Mouse (Mus musculus) midbrain, embryonic 13.5 days (tissue): ENCODE measurements around the gene Rpl35a. TPM values are rescaled to one million over a fixed set of nuclear protein-coding genes. Genes with fewer than 3 reads are reported as not detected.
"Not testable (repeated sequence)": the region's sequence is repeated elsewhere in the genome, so short reads cannot be mapped to it uniquely, and the experiment has no call there.

ENCODE experiments used
- ATAC-seq: fragments of 200-750 bp; cut with Nextera tagmentation; 2 replicates; pipeline ENCODE4 v1.8.0; 2017; ENCODE audit warnings: mild to moderate bottlenecking, moderate TSS enrichment, moderate library complexity
- H3K27ac ChIP-seq: fragments of 300-500 bp; sonication (generic); 2 replicates; pipeline ENCODE4 v1.5.1; 2015; ENCODE audit warnings: inconsistent platforms, mild to moderate bottlenecking, moderate library complexity
- H3K27me3 ChIP-seq: fragments of 300-500 bp; sonication (generic); 2 replicates; pipeline ENCODE4 v1.6.1; 2015; ENCODE audit warnings: mild to moderate bottlenecking, inconsistent platforms
- H3K36me3 ChIP-seq: fragments of 300-500 bp; sonication (generic); 2 replicates; pipeline ENCODE4 v1.6.1; 2015; ENCODE audit warnings: mild to moderate bottlenecking, inconsistent platforms
- H3K4me1 ChIP-seq: fragments of 300-500 bp; sonication (generic); replicated peaks from 2 replicates; pipeline ENCODE4 v1.6.1; 2015; ENCODE audit warnings: inconsistent platforms
- H3K4me2 ChIP-seq: fragments of 300-500 bp; sonication (generic); replicated peaks from 2 replicates; pipeline ENCODE4 v1.6.1; 2015; ENCODE audit warnings: moderate library complexity, mild to moderate bottlenecking, inconsistent platforms
- H3K4me3 ChIP-seq: fragments of 300-500 bp; sonication (generic); replicated peaks from 2 replicates; pipeline ENCODE4 v1.5.1; 2015; ENCODE audit warnings: mild to moderate bottlenecking, inconsistent platforms
- H3K9ac ChIP-seq: fragments of 300-500 bp; sonication (generic); replicated peaks from 2 replicates; pipeline ENCODE4 v1.6.1; 2015; ENCODE audit warnings: mild to moderate bottlenecking, inconsistent platforms
- H3K9me3 ChIP-seq: fragments of 300-500 bp; sonication (generic); 2 replicates; pipeline ENCODE4 v1.6.1; 2016; ENCODE audit warnings: mild to moderate bottlenecking, inconsistent platforms
- WGBS: fragments of 180-500 bp; shearing (Covaris S2); methylation state at CpG from one replicate; pipeline ENCODE4 v1.1.7; 2015; 5-methylcytosine and 5-hydroxymethylcytosine counted together
- polyA plus RNA-seq: library from polyadenylated mRNA; unstranded; fragments of >200 nt; fragmentation: Nextera tagmentation; extraction: Ambion mirVana; gene quantifications from 2 replicates; pipeline ENCODE4 v1.2.1, GENCODE M21; 2015

The Rpl35a gene
- polyA plus RNA-seq, 1 experiment from 2014 or later = 592 TPM

GRCm38 (mm10) chr16:33024456-33025104 lies 31.7 kb upstream of the Rpl35a start:
- no peak overlapping the region for H3K27ac ChIP-seq
- no peak overlapping the region for H3K4me2 ChIP-seq
- H3K27me3 ChIP-seq = no peaks in the 10 kb centered on the region
- H3K9me3 ChIP-seq = no peaks in the 10 kb centered on the region
- H3K36me3 ChIP-seq = no peaks in the 10 kb centered on the region
- H3K4me1 ChIP-seq = no peaks in the 10 kb centered on the region
- 82% methylated on average over 8 of the region's 8 CpGs for WGBS
- no peak for ATAC-seq
- H3K4me3 ChIP-seq = no peak overlapping the region
- no peak overlapping the region for H3K9ac ChIP-seq

- Histone ChIP-seq H3K4me3 (no peak overlapping the region), H3K27ac (no peak overlapping the region), H3K9ac (no peak overlapping the region), H3K9me3 (no peaks in the 10 kb centered on the region), H3K4me1 (no peaks in the 10 kb centered on the region), H3K4me2 (no peak overlapping the region), H3K27me3 (no peaks in the 10 kb centered on the region), H3K36me3 (no peaks in the 10 kb centered on the region)
- ATAC-seq = no peak
- WGBS = 91% methylated on average over 7 of the region's 7 CpGs
These were observed 29.9 kb upstream of the Rpl35a start for GRCm38 (mm10) chr16:33026357-33026756.

- Histone ChIP-seq H3K4me2 (no peak overlapping the region), H3K27me3 (no peaks in the 10 kb centered on the region), H3K36me3 (no peaks in the 10 kb centered on the region), H3K9ac (no peak overlapping the region), H3K9me3 (no peaks in the 10 kb centered on the region), H3K27ac (no peak overlapping the region), H3K4me3 (no peak overlapping the region), H3K4me1 (no peaks in the 10 kb centered on the region)
- ATAC-seq = no peak
- 95% methylated on average over 4 of the region's 4 CpGs for WGBS
These were observed 20.2 kb upstream of the Rpl35a start for GRCm38 (mm10) chr16:33036006-33036405.

- Histone ChIP-seq H3K27ac (no peak overlapping the region), H3K36me3 (no peaks in the 10 kb centered on the region), H3K4me2 (no peak overlapping the region), H3K9ac (no peak overlapping the region), H3K27me3 (no peaks in the 10 kb centered on the region), H3K9me3 (no peaks in the 10 kb centered on the region), H3K4me3 (no peak overlapping the region), H3K4me1 (no peaks in the 10 kb centered on the region)
- 79% methylated on average over 1 of the region's 1 CpGs for WGBS
- ATAC-seq = no peak
These were observed 13.6 kb upstream of the Rpl35a start for GRCm38 (mm10) chr16:33042682-33043081.

- Histone ChIP-seq H3K27ac (no peak overlapping the region), H3K36me3 (no peaks in the 10 kb centered on the region), H3K27me3 (no peaks in the 10 kb centered on the region), H3K4me1 (no peaks in the 10 kb centered on the region), H3K4me2 (no peak overlapping the region), H3K9me3 (no peaks in the 10 kb centered on the region), H3K9ac (no peak overlapping the region), H3K4me3 (no peak overlapping the region)
- WGBS = 81% methylated on average over 2 of the region's 2 CpGs
- no peak for ATAC-seq
These were observed 13.0 kb upstream of the Rpl35a start for GRCm38 (mm10) chr16:33043268-33043667.

GRCm38 (mm10) chr16:33048004-33048403 lies 8.2 kb upstream of the Rpl35a start:
- Histone ChIP-seq H3K9me3 (no peaks in the 10 kb centered on the region), H3K4me1 (no peaks in the 10 kb centered on the region), H3K27ac (no peak overlapping the region), H3K27me3 (no peaks in the 10 kb centered on the region), H3K36me3 (no peaks in the 10 kb centered on the region), H3K4me3 (no peak overlapping the region), H3K4me2 (no peak overlapping the region), H3K9ac (no peak overlapping the region)
- WGBS = 100% methylated on average over 1 of the region's 1 CpGs
- ATAC-seq = no peak

GRCm38 (mm10) chr16:33048686-33049085 lies 7.6 kb upstream of the Rpl35a start:
- H3K9ac ChIP-seq = no peak overlapping the region
- no peak for ATAC-seq
- H3K27me3 ChIP-seq = no peaks in the 10 kb centered on the region
- 82% methylated on average over 2 of the region's 2 CpGs for WGBS
- H3K36me3 ChIP-seq = no peaks in the 10 kb centered on the region
- H3K4me3 ChIP-seq = no peak overlapping the region
- H3K4me1 ChIP-seq = no peaks in the 10 kb centered on the region
- H3K4me2 ChIP-seq = no peak overlapping the region
- H3K27ac ChIP-seq = no peak overlapping the region
- H3K9me3 ChIP-seq = no peaks in the 10 kb centered on the region

- Histone ChIP-seq H3K9me3 (no peaks in the 10 kb centered on the region), H3K27ac (no peak overlapping the region), H3K36me3 (no peaks in the 10 kb centered on the region), H3K4me1 (no peaks in the 10 kb centered on the region), H3K27me3 (no peaks in the 10 kb centered on the region), H3K9ac (no peak overlapping the region), H3K4me3 (no peak overlapping the region), H3K4me2 (no peak overlapping the region)
- no peak for ATAC-seq
- WGBS = 94% methylated on average over 16 of the region's 16 CpGs
These were observed 6.4 kb upstream of the Rpl35a start for GRCm38 (mm10) chr16:33049809-33050208.

GRCm38 (mm10) chr16:33053141-33053540 lies 3.1 kb upstream of the Rpl35a start:
- Histone ChIP-seq H3K36me3 (peaks cover 3% of the 10 kb centered on the region), H3K27me3 (no peaks in the 10 kb centered on the region), H3K4me2 (no peak overlapping the region), H3K4me1 (peaks cover 14% of the 10 kb centered on the region), H3K4me3 (no peak overlapping the region), H3K27ac (no peak overlapping the region), H3K9me3 (no peaks in the 10 kb centered on the region), H3K9ac (no peak overlapping the region)
- no peak for ATAC-seq
- WGBS = 87% methylated on average over 5 of the region's 5 CpGs

- Histone ChIP-seq H3K36me3 (peaks cover 20% of the 10 kb centered on the region), H3K4me1 (peaks cover 24% of the 10 kb centered on the region)
- H3K9ac ChIP-seq, H3K27ac ChIP-seq, H3K27me3 ChIP-seq, ATAC-seq, H3K4me3 ChIP-seq, H3K9me3 ChIP-seq, H3K4me2 ChIP-seq: not testable (repeated sequence)
- 75% methylated on average over 2 of the region's 2 CpGs for WGBS
These were observed 1.3 kb upstream of the Rpl35a start for GRCm38 (mm10) chr16:33054927-33055326.

GRCm38 (mm10) chr16:33055655-33056054 lies 598 bp upstream of the Rpl35a start:
- 23% methylated on average over 10 of the region's 10 CpGs for WGBS
- no peaks in the 10 kb centered on the region for H3K27me3 ChIP-seq
- peaks cover 26% of the 10 kb centered on the region for H3K36me3 ChIP-seq
- peak overlapping the region; percentile 48; the same call in 1 of the 2 replicates for H3K9ac ChIP-seq
- peak overlapping the region; percentile 63 for H3K4me2 ChIP-seq
- H3K9me3 ChIP-seq = no peaks in the 10 kb centered on the region
- ATAC-seq = peak; percentile 22; the same call in 1 of the 2 replicates
- H3K4me3 ChIP-seq = peak overlapping the region; percentile 95
- H3K27ac ChIP-seq = no peak overlapping the region
- H3K4me1 ChIP-seq = peaks cover 24% of the 10 kb centered on the region

GRCm38 (mm10) chr16:33056786-33057185 lies 533 bp downstream of the Rpl35a start:
- Histone ChIP-seq H3K4me2 (peak overlapping the region; percentile 63), H3K27me3 (no peaks in the 10 kb centered on the region), H3K36me3 (peaks cover 30% of the 10 kb centered on the region), H3K27ac (peak overlapping the region; percentile 88), H3K9ac (peak overlapping the region; percentile 96), H3K9me3 (no peaks in the 10 kb centered on the region), H3K4me1 (peaks cover 28% of the 10 kb centered on the region), H3K4me3 (peak overlapping the region; percentile 95)
- under 1% methylated on average over 24 of the region's 24 CpGs for WGBS
- peak; percentile 49 for ATAC-seq

GRCm38 (mm10) chr16:33058033-33058432 lies 1.8 kb downstream of the Rpl35a start:
- 93% methylated on average over 16 of the region's 16 CpGs for WGBS
- peaks cover 33% of the 10 kb centered on the region for H3K4me1 ChIP-seq
- H3K27ac ChIP-seq = no peak overlapping the region
- peak overlapping the region; percentile 95 for H3K4me3 ChIP-seq
- no peak for ATAC-seq
- H3K36me3 ChIP-seq = peaks cover 30% of the 10 kb centered on the region
- H3K27me3 ChIP-seq = no peaks in the 10 kb centered on the region
- H3K9ac ChIP-seq = peak overlapping the region; percentile 46
- no peaks in the 10 kb centered on the region for H3K9me3 ChIP-seq
- peak overlapping the region; percentile 63 for H3K4me2 ChIP-seq
